Mouse (Mus musculus) gastrocnemius, adult 8-10 months (tissue): ENCODE measurements around the gene Trim38. TPM values are rescaled to one million over a fixed set of nuclear protein-coding genes. Genes with fewer than 3 reads are reported as not detected.

Source experiments
- DNase-seq, 2 experiments: peaks; one replicate each; pipeline ENCODE4 v3.0.0; 2022; ENCODE audit warnings: low spot score in 2 of 2
- microRNA-seq: library from miRNA; unstranded; fragments of <30 nt; microRNA quantifications from one replicate; pipeline ENCODE4 v1.2.0, GENCODE M21; 2022
- total RNA-seq, 4 experiments: library from RNA; stranded (reverse); gene quantifications; 2 replicates each; pipeline ENCODE4 v1.2.4; 2022

The Trim38 gene
- total RNA-seq, 4 experiments from 2014 or later = not detected

- DNase-seq = no peak
These were observed 65.1 kb downstream of the Trim38 start for GRCm38 (mm10) chr13:23834836-23835235.

- no peak for DNase-seq
These were observed 66.9 kb downstream of the Trim38 start for GRCm38 (mm10) chr13:23836630-23837029.

- DNase-seq = no peak
These were observed 69.6 kb downstream of the Trim38 start, which contains the start of gene Slc17a3 for GRCm38 (mm10) chr13:23839308-23839707. Slc17a3 (plus strand) TSS chr13:23839434.

Small RNA genes lying within 50 kb of the gene (microRNA-seq; reads per million reads assigned to microRNA genes)
- not detected for gene Gm44314
- not detected for gene Gm44484

Other genes starting within 250 kb of the Trim38 start
- gene Hist1h4h, start 238.9 kb upstream of the Trim38 start, total RNA-seq = 100 to 1,000 TPM; 131 to 174 (median 160) TPM
- gene Hist1h2af, start 236.0 kb upstream of the Trim38 start, total RNA-seq = 1 to 10 TPM in 1 of 4 experiments, not detected in 3; 1.5 TPM
- 1 to 10 TPM in 1 of 4 experiments, under 1 TPM in 1, not detected in 2; 0.75 to 2.2 TPM for gene Hist1h3g, start 234.5 kb upstream of the Trim38 start, total RNA-seq
- gene Hist1h2bh, start 226.5 kb upstream of the Trim38 start, total RNA-seq = 1 to 10 TPM in 2 of 4 experiments, under 1 TPM in 2; 0.82 to 1.6 (median 1.2) TPM
- 1 to 10 TPM; 3.1 to 5.0 (median 4.4) TPM for gene Hist1h3f, start 225.9 kb upstream of the Trim38 start, total RNA-seq
- gene Hist1h4f, start 218.3 kb upstream of the Trim38 start, total RNA-seq = 10 to 100 TPM; 14.0 to 20.7 (median 16.1) TPM
- gene Hist1h1d, start 216.7 kb upstream of the Trim38 start, total RNA-seq = 1 to 10 TPM in 3 of 4 experiments, under 1 TPM in 1; 0.87 to 1.3 (median 1.3) TPM
- gene Hist1h3e, start 207.5 kb upstream of the Trim38 start, total RNA-seq = 10 to 100 TPM; 14.8 to 21.5 (median 18.9) TPM
- gene Hist1h2ae, start 198.7 kb upstream of the Trim38 start, total RNA-seq = 1 to 10 TPM in 2 of 4 experiments, under 1 TPM in 2; 0.54 to 1.1 (median 0.88) TPM
- gene Hist1h2bg, start 198.5 kb upstream of the Trim38 start, total RNA-seq = 1 to 10 TPM; 5.2 to 8.5 (median 7.2) TPM
- gene Hist1h2bf, start 195.7 kb upstream of the Trim38 start, total RNA-seq = 1 to 10 TPM; 2.0 to 6.7 (median 5.1) TPM
- gene Hist1h2ad, start 195.5 kb upstream of the Trim38 start, total RNA-seq = 1 to 10 TPM in 1 of 4 experiments, not detected in 3; 2.2 TPM
- 1 to 10 TPM; 2.5 to 4.0 (median 3.2) TPM for gene Hist1h3d, start 194.2 kb upstream of the Trim38 start, total RNA-seq
- 10 to 100 TPM; 37.8 to 57.9 (median 48.1) TPM for gene Hist1h4d, start 188.3 kb upstream of the Trim38 start, total RNA-seq
- gene Hist1h2be, start 148.8 kb upstream of the Trim38 start, total RNA-seq = 10 to 100 TPM; 12.0 to 16.1 (median 12.9) TPM
- 10 to 100 TPM; 32.8 to 56.3 (median 49.3) TPM for gene Hist1h1e, start 147.4 kb upstream of the Trim38 start, total RNA-seq
- 1 to 10 TPM in 1 of 4 experiments, under 1 TPM in 3; 0.65 to 1.1 (median 0.86) TPM for gene Hist1h2ac, start 86.0 kb upstream of the Trim38 start, total RNA-seq
- gene Hist1h2bc, start 85.7 kb upstream of the Trim38 start, total RNA-seq = 10 to 100 TPM; 59.5 to 67.1 (median 62.0) TPM
- not detected for gene Hist1h1t, start 74.1 kb upstream of the Trim38 start, total RNA-seq
- 10 to 100 TPM; 66.4 to 87.5 (median 79.3) TPM for gene Hist1h4c, start 71.5 kb upstream of the Trim38 start, total RNA-seq
- gene Hfe, start 59.1 kb upstream of the Trim38 start, total RNA-seq = 10 to 100 TPM; 23.6 to 29.2 (median 27.1) TPM
- 100 to 1,000 TPM; 196 to 246 (median 227) TPM for gene Hist1h1c, start 31.1 kb upstream of the Trim38 start, total RNA-seq
- not detected for gene Hist1h3c, start 24.3 kb upstream of the Trim38 start, total RNA-seq
- gene Hist1h2bb, start 23.2 kb upstream of the Trim38 start, total RNA-seq = 1 to 10 TPM; 1.1 to 1.6 (median 1.4) TPM
- gene Hist1h2ab, start 18.8 kb upstream of the Trim38 start, total RNA-seq = 1 to 10 TPM in 2 of 4 experiments, under 1 TPM in 1, not detected in 1; 0.97 to 4.9 (median 3.5) TPM
- 1 to 10 TPM in 2 of 4 experiments, not detected in 2; 2.7 to 2.8 TPM for gene Hist1h3b, start 17.6 kb upstream of the Trim38 start, total RNA-seq
- 1 to 10 TPM in 2 of 4 experiments, under 1 TPM in 1, not detected in 1; 0.82 to 2.9 (median 1.8) TPM for gene Hist1h4b, start 12.9 kb upstream of the Trim38 start, total RNA-seq
- 1 to 10 TPM in 3 of 4 experiments, under 1 TPM in 1; 0.82 to 3.3 (median 1.8) TPM for gene Hist1h4a, start 8.7 kb upstream of the Trim38 start, total RNA-seq
- 1 to 10 TPM; 3.7 to 6.9 (median 4.3) TPM for gene Hist1h3a, start 7.5 kb upstream of the Trim38 start, total RNA-seq
- 1 to 10 TPM in 1 of 4 experiments, under 1 TPM in 3; 0.46 to 1.1 (median 0.78) TPM for gene Hist1h1a, start 6.2 kb upstream of the Trim38 start, total RNA-seq
- gene Slc17a2, start 37.1 kb downstream of the Trim38 start, total RNA-seq = not detected
- not detected for gene Slc17a3, start 69.5 kb downstream of the Trim38 start, total RNA-seq
- not detected for gene Slc17a1, start 97.8 kb downstream of the Trim38 start, total RNA-seq
- not detected for gene Slc17a4, start 145.1 kb downstream of the Trim38 start, total RNA-seq
- gene Hist1h2ba, start 164.2 kb downstream of the Trim38 start, total RNA-seq = not detected
- gene Hist1h2aa, start 164.5 kb downstream of the Trim38 start, total RNA-seq = not detected
- gene Scgn, start 221.3 kb downstream of the Trim38 start, total RNA-seq = not detected